Mouse (Mus musculus) thymus, postnatal 0 days (tissue): ENCODE data around the gene Clec12a. TPM values are rescaled to one million over a fixed set of nuclear protein-coding genes. Genes with fewer than 3 reads are reported as not detected.
"Not testable (repeated sequence)": the region's sequence is repeated elsewhere in the genome, so short reads cannot be mapped to it uniquely, and the experiment has no call there.

Source experiments
- DNase-seq: peaks from one replicate; pipeline ENCODE4 v3.0.0-alpha.2; 2015; ENCODE audit warnings: low spot score
- polyA plus RNA-seq: library from polyadenylated mRNA; unstranded; fragments of >200 nt; fragmentation: Nextera tagmentation; extraction: Ambion mirVana; gene quantifications from 2 replicates; pipeline ENCODE4 v1.2.1, GENCODE M21; 2015

The Clec12a gene
- polyA plus RNA-seq: 3.9 and 4.5 TPM in 2 replicates

DNA sequence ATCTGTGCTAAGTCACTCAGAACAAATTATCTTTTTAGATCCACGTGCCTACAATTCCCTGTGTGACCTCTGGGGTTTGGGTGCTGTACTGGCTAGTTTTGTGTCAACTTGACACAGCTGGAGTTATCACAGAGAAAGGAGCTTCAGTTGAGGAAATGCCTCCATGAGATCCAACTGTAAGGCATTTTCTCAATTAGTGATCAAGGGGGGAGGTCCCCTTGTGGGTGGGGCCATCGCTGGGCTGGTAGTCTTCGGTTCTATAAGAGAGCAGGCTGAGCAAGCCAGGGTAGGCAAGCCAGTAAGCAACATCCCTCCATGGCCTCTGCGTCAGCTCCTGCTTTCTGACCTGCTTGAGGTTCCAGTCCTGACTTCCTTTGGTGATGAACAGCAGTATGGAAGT, at the start of gene Clec12a:
TSS of gene Clec12a (plus strand) at position 301 of the 400 bp plus-strand sequence.
- not testable (repeated sequence) for DNase-seq

DNA sequence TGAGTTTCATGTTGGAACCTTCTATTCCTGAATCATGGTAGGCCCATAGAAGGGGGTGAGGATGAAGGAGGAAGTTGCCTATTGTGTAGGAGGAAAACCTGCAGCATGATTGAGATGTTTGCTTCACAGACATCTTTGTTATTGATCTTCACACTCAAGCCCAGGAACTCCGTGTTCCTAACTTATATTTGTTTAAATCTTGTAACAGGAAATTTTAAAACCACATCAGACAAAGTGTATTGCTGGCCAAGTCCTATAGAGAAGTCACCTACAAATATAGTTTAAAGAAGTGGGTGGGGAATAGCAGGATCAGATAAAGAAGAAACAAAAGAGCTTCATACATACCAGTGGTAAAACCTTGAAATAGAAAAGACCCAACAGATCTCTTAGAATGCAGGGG, 38.3 kb upstream of the Clec12a start:
- no peak for DNase-seq

DNA sequence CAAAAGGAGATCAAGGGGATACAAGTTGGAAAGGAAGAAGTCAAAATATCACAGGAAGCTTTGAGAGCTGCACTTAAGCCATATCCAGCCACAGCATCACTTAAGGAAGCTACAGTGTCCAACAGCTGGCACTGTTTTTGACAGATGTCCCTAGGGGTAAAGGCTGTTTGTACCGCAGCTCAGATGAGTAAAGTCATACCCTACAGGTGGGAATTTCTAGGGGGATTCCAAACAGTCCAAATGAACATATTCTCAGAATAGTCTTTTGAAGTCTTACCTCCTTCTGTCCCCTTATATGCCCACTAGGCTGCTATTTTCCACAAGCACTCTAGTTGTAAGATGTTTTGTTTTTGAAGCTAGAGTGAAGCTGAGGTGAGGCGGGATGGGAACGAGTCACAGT, 30.0 kb upstream of the Clec12a start:
- DNase-seq: no peak

DNA sequence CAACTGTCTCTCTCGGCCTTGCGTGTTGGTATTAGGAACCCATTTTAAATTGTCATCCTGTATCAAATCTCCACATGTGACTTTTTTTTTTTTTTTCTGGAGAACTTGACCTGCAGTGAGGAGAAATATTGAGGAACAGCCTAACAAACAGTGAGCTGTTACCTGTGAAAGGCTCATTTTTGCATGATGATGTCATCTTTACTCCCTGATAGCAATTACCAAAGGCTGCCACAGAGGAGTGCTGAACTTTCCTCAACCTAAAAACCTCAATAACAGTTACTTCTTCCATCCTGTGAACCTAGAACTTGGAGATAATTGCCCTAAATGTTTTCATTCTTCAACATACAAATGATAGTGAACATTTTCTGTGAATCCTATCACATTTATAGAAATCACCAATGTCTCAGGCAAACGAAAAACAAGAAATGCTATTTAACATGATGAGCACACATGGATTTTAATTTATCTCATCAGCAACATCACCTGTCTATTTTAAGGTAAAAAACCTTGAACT, 27.8 kb upstream of the Clec12a start:
- no peak for DNase-seq

DNA sequence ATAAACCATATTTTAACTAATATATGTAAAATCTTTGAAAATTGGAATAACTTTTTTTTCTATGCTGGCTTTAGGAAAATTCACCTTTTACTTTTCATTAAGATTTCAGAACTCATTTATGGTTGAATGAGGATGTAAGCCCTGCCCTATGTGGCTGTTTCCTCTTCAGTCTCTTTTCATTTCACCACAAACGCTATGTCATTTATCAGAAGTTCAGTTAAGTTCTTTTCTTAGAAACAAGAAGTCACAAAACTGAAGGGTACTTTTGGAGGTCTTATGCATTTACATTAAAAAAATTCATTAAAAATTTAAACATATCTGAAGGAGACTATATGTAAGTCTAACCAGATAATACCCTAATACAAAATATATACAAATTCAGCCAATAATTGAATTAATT, 26.8 kb upstream of the Clec12a start:
- DNase-seq: peak; percentile 19

DNA sequence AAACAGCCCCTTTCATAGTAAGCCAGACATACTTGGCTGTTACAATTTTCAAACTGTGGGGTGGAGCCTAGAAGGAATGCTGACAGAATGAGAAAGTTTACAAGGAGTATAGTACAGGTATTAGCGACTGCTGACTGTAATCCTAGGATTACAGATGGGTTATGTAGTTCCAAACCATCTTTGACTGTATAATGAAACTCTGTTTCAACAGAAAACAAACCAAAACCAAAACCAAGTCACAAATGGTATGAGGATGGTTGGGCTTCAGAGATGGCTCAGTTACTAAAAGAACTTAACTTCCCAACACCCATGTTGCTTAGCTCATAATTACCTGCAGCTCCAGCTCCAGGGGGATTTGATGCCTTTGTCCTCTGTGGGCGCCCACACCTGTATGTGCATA, 26.0 kb upstream of the Clec12a start:
- no peak for DNase-seq

DNA sequence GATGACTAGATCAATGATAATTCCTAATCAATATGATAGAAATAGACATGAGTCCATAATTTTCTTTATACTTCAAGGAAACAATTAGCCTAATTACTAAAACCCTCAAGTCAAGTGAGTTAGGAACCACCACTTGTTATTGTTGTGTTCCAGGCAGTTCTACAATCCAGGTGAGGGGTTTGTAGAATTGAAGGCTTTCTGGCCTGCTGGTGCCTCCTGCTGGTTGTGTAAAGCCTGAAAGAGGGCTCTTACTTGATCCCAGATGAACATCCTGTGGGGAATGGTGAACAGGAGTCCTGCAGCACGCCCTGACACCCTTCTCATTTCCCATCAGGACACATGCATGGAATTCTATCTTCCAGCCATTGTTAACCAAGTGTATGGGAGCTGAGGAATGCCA, 24.1 kb upstream of the Clec12a start:
- peak; percentile 53 for DNase-seq

DNA sequence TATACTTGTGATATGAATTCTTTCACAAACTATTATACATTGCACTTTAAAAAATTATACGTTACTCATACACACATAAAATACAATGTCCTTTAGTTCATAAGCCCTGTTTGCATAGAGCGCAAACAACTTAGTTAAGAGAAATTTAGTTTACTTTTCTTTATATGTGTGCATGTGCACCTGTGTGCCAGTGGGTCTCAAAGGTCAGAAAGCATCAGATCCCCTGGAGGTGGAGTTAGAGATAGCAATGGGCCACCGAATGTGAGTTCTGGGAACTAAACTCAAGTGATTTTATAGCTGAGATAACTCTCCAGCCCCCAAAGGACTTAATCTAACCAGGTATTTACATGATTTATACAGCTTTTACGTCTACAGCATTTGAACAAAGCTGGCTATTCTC, 23.2 kb upstream of the Clec12a start:
- DNase-seq: no peak

DNA sequence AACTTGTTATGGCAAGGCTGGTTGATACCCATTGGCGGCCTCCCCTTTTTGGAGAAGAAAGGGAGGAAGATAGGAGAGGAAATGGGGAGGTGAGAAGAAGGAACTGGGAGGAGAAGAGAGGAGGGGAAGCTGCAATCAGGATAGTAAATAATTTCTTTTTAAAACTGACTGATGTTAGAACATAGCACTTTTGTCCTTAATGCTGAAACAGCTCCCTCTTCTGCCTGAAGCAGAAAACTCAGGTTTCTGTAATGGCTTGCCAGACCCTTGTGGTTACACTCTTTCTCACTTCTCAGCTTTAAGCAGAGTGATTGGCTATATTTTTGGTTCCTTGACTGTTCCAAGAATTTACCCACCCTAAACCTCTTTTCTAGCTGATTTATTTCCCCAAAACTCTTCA, 16.5 kb upstream of the Clec12a start:
- peak; percentile 39 for DNase-seq

DNA sequence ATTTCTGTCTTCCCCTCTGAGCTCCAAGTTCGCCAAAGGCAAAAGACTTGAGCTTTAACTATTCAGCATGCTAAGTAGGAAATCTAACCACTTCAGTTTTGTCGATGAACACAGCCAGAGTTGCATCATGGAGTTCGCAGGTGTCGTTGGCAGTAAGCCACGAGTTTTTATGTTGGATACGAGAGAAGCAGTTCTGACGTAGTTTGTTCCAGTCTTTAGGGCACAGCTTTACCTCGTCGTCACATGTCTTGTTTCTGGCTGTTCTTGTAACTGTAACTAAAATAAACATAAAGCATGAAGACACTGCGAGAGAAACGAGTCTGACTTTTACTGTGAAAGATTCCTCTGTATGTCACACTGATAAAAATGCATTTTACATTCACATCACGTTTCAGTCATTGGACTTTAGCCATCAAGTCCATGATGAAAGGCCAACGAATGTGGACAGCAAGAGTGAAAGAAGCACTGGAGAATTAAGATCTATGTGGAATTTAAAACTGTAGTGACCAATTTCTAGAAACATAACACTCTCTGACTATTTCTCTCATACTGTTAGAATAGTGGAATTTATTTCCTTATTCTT, 15.8 kb upstream of the Clec12a start:
- DNase-seq: peak; percentile 20

DNA sequence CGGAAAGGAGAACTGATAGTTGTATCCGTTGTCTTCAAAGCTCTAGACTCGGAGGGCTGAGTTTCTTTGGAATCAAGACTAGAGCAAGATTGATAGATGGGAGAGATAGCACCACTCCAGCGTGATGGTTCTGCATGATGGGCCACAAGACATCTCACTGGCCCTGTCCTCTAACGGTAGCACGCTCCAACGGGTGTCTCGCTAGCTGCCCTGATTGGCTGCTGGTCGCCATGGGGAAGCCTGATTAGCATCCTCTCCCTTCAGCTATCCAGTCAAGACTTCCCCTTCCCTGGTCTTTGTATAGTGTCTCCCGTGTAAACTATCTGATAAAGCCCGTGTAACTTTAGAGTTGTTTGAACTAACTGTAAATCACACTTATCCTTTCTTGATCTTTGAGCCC, 10.9 kb upstream of the Clec12a start, which contains the start of gene 4922502D21Rik:
TSS of gene 4922502D21Rik (minus strand) at position 187 of the 400 bp plus-strand sequence.
- no peak for DNase-seq

DNA sequence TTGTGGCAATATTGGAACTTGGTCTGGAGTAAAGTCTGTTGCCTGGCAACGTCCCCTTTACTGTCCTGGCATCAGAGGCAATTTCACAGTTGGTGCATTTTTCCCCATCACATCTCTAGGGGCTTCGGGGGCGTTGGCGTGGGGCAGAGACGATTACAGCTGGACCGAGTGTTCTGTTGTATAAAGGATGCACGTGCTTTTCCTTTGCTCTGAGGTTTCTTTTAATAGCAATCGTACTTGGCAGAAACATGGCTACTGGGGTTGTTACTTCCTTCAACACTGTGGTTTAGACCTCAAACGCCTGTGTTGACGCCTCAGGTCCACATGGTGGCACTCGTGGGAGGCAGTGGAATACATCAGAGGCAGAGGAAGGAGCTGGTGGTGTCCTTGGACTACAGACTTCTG, 8.8 kb upstream of the Clec12a start:
- peak; percentile 88 for DNase-seq

DNA sequence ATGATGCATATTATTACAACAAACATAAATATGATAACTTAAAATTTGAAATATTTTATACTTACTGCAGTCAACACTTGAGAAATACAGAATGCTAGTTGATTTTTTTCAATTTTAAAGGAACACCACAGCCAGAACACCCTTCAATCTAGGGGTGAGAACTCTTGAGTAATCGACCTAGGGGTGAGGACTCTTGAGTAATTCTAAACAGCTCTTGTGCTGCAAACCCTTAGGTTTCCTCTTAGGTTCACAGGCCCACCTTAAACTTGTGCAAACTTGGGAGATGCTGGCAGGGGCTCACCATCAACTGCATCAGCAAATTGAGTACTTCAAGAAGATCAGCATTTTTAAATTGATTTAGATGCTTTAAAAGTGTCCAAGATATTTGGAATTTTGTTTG, 4.7 kb upstream of the Clec12a start:
- no peak for DNase-seq

DNA sequence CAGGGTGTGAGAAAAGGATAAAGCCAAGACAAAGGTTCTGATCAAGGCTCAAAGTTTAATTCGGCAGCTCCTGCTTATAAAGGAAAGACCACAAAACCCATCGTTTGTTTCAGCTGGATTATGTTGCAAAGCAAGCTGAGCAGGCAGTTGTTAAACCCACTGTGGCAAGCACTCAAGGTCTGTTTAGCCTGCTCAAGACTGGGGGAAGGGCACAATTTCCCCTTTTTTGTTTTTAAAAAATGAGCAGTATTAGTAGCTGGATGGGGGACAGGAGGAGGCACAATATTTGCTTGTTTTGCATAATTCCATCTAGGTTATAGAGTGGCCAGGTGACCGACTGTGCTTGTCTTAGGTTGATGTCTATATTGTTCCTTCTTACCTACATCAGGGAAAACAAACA, 1.9 kb downstream of the Clec12a start:
- DNase-seq: no peak

DNA sequence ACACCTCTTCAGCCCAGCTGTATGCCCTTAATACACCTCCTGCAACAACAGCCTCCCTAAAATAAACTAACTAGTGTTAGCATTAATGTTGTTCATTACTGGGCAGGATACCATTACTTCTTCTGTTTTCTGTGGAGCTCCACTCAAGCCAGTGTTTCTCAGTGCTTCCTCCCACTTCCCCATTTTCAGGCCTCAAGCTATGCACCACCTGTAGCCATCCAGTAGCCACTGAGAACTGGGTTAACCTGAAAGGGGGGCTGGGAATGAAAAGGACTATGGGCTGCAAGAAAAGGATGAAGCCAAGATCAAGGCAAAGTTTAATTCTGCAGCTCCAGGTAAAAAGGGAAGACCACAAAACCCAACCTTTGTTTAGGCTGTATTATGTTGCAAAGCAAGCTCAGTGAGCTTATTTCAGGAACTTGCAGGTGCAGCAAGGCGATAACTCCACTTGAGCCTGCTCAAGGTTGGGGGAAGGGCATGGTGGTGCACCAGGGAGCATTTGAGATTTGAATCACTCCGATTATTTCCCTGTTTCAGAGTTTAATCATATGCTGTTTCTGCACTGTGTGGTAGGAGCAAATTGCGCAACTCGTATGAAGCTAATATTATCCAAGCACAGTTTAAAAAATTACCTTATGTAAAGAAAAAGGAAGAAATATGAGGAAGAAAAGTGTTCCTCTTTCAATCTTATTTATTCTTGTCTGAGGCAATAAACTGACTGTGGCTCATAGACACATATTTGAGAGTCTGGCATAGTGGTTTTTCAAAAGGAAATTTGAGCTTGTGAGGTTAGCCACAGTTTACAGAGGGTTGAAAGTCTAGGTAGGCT, 7.2 kb downstream of the Clec12a start:
- peak; percentile 36 for DNase-seq

DNA sequence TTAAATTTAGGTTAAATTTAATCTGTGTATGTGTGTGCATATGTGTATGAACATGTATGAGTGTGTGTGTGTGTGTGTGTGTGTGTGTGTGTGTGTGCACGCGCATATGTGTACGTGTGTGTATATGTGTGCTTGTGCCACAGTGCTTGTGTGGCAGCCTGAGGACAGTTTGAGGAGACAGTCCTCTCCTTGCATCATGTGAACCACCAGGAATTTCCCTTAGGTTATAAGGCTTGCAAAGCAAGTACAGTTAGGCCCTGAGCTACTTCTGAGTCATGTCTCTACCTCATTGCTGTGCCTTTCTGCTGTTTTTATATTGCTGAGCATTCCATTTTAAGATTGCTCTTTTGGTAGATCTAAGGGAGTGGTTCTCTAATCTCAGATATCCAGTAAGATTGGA, 8.6 kb downstream of the Clec12a start:
- no peak for DNase-seq

DNA sequence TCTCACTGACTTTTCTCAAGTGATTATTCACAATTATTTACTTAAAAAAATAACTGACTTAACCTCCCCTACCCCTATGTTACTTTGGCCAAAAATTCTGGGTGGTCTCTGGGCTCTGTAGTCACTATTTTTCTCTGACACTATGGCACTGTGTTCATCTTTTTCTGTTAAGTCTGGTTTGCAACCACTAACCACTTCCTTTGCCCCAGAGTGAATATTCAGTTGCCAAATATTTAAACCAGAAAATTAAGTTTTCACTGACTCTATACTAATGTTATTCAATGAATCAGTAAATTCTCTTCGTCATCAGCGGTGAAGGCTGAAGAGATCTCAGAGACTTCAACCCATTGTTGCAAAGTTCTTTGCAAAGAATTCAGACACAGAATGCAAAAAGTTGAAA, 13.3 kb downstream of the Clec12a start:
- DNase-seq: no peak

DNA sequence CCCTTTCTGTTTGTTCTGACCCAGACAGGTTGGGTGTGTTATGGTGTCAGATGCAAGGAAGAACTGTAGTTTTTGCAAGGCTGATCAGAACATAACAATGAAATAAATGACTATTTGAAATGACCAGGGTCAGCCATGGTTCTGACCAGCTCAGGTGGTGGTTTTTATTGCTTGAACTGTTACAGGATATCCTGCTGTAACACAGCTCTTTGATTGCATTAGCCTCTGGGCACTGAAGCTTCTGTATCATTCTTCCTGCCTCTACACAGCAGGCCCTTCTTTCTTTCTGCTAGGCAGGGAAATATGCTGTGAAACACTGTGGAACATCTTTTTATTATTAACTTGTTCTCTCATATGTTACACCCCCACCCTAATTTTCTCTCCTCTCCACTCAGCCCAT, 13.9 kb downstream of the Clec12a start:
- DNase-seq: no peak

DNA sequence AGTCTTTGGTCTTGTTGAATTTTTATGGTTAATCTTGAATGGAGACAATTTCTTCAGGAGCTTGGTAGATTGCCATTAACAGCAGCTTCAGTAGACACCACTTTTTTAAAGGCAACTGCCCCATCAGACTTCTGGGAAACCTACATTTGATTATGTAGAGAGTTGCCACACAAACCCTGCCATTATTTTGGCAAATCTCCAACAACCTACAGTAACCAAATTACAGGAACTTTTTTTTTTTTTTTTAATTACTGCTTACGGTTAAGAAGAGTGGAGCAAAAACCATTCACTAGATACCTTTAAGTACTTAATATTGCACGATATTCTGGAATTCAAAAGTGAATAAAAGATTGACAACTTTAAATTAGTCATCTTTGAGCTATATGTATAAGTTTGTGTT, 17.0 kb downstream of the Clec12a start:
- DNase-seq: no peak

DNA sequence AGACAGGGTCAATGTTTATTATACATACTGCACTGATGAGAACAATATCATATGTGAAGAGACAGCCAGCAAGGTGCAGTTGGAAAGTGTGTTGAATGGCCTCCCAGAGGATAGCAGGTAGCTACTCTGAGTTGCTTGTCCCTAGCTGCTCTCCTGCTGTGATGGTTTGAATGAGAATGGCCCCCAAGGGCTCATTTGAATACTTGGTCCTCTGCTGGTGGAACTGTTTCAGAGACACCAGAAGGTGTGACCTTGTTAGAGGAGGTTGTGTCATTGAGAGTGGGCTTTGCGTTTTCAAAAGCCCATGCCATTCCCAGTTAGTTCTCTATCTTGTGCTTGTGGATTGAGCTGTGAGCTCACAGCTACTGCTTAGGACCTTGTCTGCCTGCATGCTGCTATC, 21.5 kb downstream of the Clec12a start:
- DNase-seq: no peak

DNA sequence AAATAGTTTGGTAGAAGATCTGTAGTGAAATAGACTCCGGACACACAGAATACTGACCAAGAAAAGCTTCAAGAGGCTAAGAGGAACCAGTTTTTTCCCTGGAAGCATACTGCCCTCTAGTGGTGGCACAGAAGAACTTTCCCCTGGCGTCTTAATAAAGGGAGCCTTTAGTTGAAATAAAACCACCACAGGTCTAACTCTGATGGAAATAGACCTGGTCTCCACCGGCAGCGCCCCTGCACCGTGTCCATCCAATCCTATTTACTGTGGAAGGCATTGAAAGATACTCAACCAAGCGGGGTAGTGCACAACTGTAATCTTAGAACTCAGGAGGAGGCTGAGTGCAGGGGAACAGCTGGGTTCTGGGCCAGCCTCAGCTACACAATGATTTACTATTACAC, 23.5 kb downstream of the Clec12a start:
- DNase-seq: peak; percentile 64

DNA sequence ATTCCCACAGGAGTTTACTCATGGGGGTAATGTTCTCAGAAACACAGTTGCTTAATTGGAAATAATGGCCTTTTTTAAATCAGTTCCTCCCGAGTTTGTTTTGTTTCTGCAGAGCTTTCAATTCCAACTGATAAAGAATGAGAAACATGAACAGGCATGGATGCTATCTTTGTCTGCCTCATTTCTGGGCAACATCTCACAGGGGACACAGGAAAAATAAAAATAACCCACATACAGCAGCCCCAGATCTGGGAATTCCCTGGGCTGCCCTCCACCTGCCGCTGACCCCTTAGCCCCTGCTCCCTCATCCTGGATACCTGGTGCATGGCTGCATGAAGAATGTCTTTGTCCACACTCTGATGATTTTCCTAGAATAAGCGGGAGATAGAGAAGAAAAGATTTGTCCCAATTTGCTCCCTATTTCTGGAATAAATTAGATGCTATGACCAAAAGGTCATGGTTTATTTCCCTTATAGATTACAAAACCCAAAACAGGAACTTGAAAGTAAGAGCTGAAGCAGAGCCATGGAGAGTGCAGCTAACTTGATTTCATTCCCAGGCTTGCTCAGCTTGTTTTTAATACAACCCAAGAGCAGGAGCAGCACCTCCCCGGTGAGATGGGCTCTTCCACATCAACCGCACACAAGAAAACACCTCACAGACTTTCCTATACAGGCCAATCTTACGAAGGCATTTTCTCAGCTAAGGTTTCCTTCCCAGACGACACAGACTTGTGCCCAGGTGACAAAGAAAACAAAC, 27.1 kb downstream of the Clec12a start:
- no peak for DNase-seq
